25 mouse cellular contexts compared by ENCODE assay signal in the genomic region with DNA sequence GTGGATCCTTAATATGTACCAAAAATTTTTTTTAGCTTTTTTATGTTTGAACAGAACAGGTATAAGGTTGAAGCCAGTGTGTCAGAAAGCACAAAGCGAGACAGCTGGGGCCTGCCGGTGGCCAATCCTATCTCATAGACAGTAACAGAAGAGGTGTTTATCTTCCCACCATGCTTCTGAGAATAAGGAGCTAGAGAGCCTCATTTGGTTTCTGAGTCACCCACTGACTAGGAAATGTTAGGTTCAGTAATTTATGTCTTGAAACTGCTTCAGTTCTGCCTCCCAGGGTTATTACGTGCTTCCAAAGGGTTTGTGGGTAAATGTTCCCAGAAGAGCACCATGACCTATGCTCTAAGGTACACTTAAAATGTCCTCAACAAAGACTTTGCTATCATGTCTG.
"Had no signal": no experiment of that assay in that cellular context is flagged by ENCODE, and none has a peak within 500 bp of the region (broad histone marks: within the 10 kb centered on the region; RNA-seq: fewer than 3 reads in every experiment).

No protein-coding gene starts in this region.

- H3K27ac ChIP-seq: gastrocnemius, adult 2 months; heart, embryonic 10.5 days; hindbrain, embryonic 10.5 days; hindbrain, embryonic 12.5 days; hindbrain, embryonic 14.5 days; intestine, embryonic 15.5 days; kidney, embryonic 15.5 days; kidney, postnatal 0 days; limb, embryonic 13.5 days; limb, embryonic 15.5 days; liver, embryonic 12.5 days; liver, embryonic 14.5 days had no signal

- H3K4me3 ChIP-seq: gastrocnemius, adult 2 months; heart, embryonic 10.5 days; heart, embryonic 12.5 days; hindbrain, embryonic 10.5 days; hindbrain, embryonic 12.5 days; intestine, embryonic 15.5 days; kidney, embryonic 15.5 days; limb, embryonic 13.5 days; limb, embryonic 15.5 days; liver, embryonic 12.5 days had no signal

- DNase-seq: gastrocnemius, adult 2 months; gastrocnemius, postnatal 10 days; gastrocnemius, postnatal 25 days; heart, adult 18-20 months; heart, postnatal 10 days; heart, postnatal 4 days; kidney, adult 9 months; kidney, postnatal 14 days; layer of hippocampus, adult 9-11 months; layer of hippocampus, postnatal 36 days; left cerebral cortex, postnatal 4 days had no signal

- H3K4me1 ChIP-seq: heart, embryonic 10.5 days; heart, embryonic 12.5 days; hindbrain, embryonic 12.5 days; intestine, embryonic 15.5 days; kidney, embryonic 15.5 days; liver, embryonic 12.5 days had no signal

- H3K27me3 ChIP-seq: heart, embryonic 12.5 days; hindbrain, embryonic 12.5 days; intestine, embryonic 15.5 days; kidney, embryonic 15.5 days; limb, embryonic 13.5 days; limb, embryonic 15.5 days; liver, embryonic 12.5 days had no signal

- ATAC-seq: inflammation-experienced regulatory T-cells, adult 6 months; intestine, embryonic 15.5 days; intestine, postnatal 0 days; liver, embryonic 12.5 days had no signal
